Mouse (Mus musculus) liver, embryonic 14.5 days (tissue): ENCODE data around the gene Gm19935. TPM values are rescaled to one million over a fixed set of nuclear protein-coding genes. Genes with fewer than 3 reads are reported as not detected.

Source experiments
- ATAC-seq: fragments of 200-750 bp; cut with Nextera tagmentation; 2 replicates; pipeline ENCODE4 v1.8.0; 2017; ENCODE audit warnings: moderate number of reproducible peaks, mild to moderate bottlenecking, moderate library complexity; ENCODE audit not compliant: insufficient read depth
- DNase-seq, 3 experiments: peaks; one replicate each; pipeline ENCODE4 v3.0.0-alpha.2; 2012 to 2013; ENCODE audit warnings: low read depth in 3 of 3, low spot score in 3 of 3
- H3K27ac ChIP-seq: fragments of 300-500 bp; sonication (generic); 2 replicates; pipeline ENCODE4 v1.5.1; 2014; ENCODE audit warnings: moderate library complexity, mild to moderate bottlenecking, control low read depth, inconsistent platforms
- H3K27me3 ChIP-seq: fragments of 300-500 bp; sonication (generic); 2 replicates; pipeline ENCODE4 v1.6.1; 2014; ENCODE audit warnings: mild to moderate bottlenecking, low read length, moderate library complexity; ENCODE audit not compliant: control insufficient read depth, insufficient read depth
- H3K36me3 ChIP-seq: fragments of 300-500 bp; sonication (generic); replicated peaks from 2 replicates; pipeline ENCODE4 v1.6.1; 2014; ENCODE audit warnings: low read depth; ENCODE audit not compliant: control insufficient read depth, insufficient read depth
- H3K4me1 ChIP-seq, 2 experiments: fragments of 200-500 bp in 1 of 2; fragments of 300-500 bp in 1 of 2; sonication (generic) in 1 of 2; replicated peaks; 2 replicates each; pipeline ENCODE4 v1.6.1; 2012 to 2014; ENCODE audit warnings: antibody characterized with exemption in 1 of 2, inconsistent platforms in 1 of 2, low read length in 1 of 2; ENCODE audit not compliant: control insufficient read depth in 2 of 2, insufficient read depth in 2 of 2
- H3K4me2 ChIP-seq: fragments of 300-500 bp; sonication (generic); 2 replicates; pipeline ENCODE4 v1.6.1; 2014; ENCODE audit warnings: low read depth, mild to moderate bottlenecking, control low read depth, moderate library complexity
- H3K4me3 ChIP-seq, 2 experiments: fragments of 200-500 bp in 1 of 2; fragments of 300-500 bp in 1 of 2; sonication (generic) in 1 of 2; 2 replicates each; pipeline ENCODE4 v1.5.1; 2012 to 2014; ENCODE audit warnings: low read depth in 2 of 2, low read length in 2 of 2, mild to moderate bottlenecking in 2 of 2, control low read depth in 1 of 2, inconsistent platforms in 1 of 2, moderate library complexity in 1 of 2; ENCODE audit not compliant: insufficient read depth in 1 of 2
- H3K9ac ChIP-seq: fragments of 300-500 bp; sonication (generic); replicated peaks from 2 replicates; pipeline ENCODE4 v1.6.1; 2014; ENCODE audit warnings: mild to moderate bottlenecking, control low read depth, moderate library complexity
- H3K9me3 ChIP-seq: fragments of 300-500 bp; sonication (generic); 2 replicates; pipeline ENCODE4 v1.6.1; 2016; ENCODE audit warnings: low read length, mixed read lengths; ENCODE audit not compliant: control insufficient read depth
- CTCF ChIP-seq: IDR thresholded peaks from 2 replicates; pipeline ENCODE4 v1.5.1; 2016; ENCODE audit warnings: antibody characterized with exemption, low read depth, control low read depth
- EP300 ChIP-seq: IDR thresholded peaks from 2 replicates; pipeline ENCODE4 v1.6.1; 2016; ENCODE audit warnings: antibody characterized with exemption, low read depth
- WGBS: fragments of 180-500 bp; shearing (Covaris S2); extraction: QIAGEN DNeasy Blood & Tissue Kit; methylation state at CpG from one replicate; pipeline ENCODE4 v1.1.7; 2014; ENCODE audit not compliant: insufficient replicate concordance; 5-methylcytosine and 5-hydroxymethylcytosine counted together
- polyA plus RNA-seq, 2 experiments: library from polyadenylated mRNA; depleted of rRNA in 1 of 2; stranded (reverse) in 1 of 2; unstranded in 1 of 2; fragments of >200 nt; fragmentation: Nextera tagmentation in 1 of 2; extraction: Ambion mirVana in 1 of 2; gene quantifications; 2 replicates each; pipeline versions ENCODE4 v1.2.1 to v1.2.3; 2012 to 2014

Gene Gm19935
- polyA plus RNA-seq, 2 experiments: not detected

DNA sequence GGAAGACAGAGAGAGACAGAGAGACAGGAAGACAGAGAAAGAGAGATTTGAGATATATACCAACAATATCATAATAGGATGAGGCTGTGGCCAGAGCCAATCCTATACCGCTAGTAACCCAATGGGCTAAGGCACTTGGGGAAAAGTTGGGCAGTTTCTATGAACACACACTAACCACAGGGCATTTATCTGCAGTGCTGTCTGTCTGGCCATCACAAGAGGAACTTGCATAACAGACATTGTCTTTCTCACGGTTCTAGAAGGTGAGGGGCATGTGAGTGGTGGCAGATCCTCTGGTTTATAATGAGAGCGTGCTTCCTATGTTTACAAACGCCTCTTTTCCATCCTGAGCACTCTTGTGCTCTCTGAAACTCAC is 3.1 kb upstream of the Gm19935 start:
- no peak overlapping the region for H3K4me3 ChIP-seq
- H3K27ac ChIP-seq: no peak overlapping the region
- no peak overlapping the region for H3K9ac ChIP-seq
- WGBS: 17% methylated on average over 4 of the region's 4 CpGs
- no peaks in the 10 kb centered on the region for H3K27me3 ChIP-seq
- no peaks in the 10 kb centered on the region for H3K36me3 ChIP-seq
- H3K9me3 ChIP-seq: no peaks in the 10 kb centered on the region
- no peak for TF ChIP-seq CTCF
- no peak for TF ChIP-seq EP300
- no peak for DNase-seq
- no peak for ATAC-seq
- H3K4me1 ChIP-seq: 0 out of 4 replicates have a peak, but pooled peaks cover 0 to 2% of the 10 kb centered on the region in 2 experiments
- no peak overlapping the region for H3K4me2 ChIP-seq

DNA sequence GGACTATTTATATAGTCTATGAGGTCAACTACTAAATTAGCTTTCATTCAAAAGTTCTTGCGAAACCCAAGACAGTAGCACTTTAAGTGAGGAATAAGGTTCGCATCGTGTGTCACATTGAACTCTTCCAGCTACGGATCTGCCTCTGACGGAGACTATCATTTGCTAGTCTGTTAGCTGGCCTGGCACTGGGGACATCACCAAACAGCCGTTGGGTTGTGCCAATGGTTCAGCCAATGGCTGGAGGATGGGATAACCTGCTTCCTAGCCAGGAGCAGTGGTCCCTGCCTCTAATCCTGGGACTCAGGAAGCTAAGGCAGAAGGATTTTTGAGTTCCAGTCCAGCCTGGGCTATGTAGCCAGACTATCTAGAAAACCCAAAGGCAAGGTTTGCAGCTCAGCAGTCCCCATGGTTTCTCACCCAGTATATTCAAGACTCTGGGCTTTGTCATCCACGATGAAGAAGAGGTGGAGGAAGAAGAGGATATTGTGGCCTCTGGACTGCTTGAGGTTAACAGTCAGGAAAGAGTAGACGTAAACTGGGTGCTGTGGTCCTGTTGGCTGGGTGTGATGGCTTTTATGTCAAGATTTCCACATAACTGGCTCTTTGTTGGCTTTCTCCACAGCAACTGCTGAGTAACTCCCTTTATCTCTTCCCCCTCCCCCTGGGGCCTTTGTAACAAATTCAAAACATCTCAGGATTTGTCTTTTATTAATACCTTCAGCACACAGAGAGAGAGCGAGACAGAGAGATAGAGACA is 2.5 kb upstream of the Gm19935 start:
- H3K9ac ChIP-seq: no peak overlapping the region
- 0 out of 4 replicates have a peak, but pooled peaks cover 0 to 2% of the 10 kb centered on the region in 2 experiments for H3K4me1 ChIP-seq
- H3K9me3 ChIP-seq: no peaks in the 10 kb centered on the region
- H3K27ac ChIP-seq: no peak overlapping the region
- ATAC-seq (no peak), DNase-seq (no peak)
- 50% methylated on average over 9 of the region's 9 CpGs for WGBS
- TF ChIP-seq CTCF: no peak
- no peak for TF ChIP-seq EP300
- no peak overlapping the region for H3K4me2 ChIP-seq
- no peaks in the 10 kb centered on the region for H3K36me3 ChIP-seq
- no peak overlapping the region for H3K4me3 ChIP-seq
- H3K27me3 ChIP-seq: no peaks in the 10 kb centered on the region

DNA sequence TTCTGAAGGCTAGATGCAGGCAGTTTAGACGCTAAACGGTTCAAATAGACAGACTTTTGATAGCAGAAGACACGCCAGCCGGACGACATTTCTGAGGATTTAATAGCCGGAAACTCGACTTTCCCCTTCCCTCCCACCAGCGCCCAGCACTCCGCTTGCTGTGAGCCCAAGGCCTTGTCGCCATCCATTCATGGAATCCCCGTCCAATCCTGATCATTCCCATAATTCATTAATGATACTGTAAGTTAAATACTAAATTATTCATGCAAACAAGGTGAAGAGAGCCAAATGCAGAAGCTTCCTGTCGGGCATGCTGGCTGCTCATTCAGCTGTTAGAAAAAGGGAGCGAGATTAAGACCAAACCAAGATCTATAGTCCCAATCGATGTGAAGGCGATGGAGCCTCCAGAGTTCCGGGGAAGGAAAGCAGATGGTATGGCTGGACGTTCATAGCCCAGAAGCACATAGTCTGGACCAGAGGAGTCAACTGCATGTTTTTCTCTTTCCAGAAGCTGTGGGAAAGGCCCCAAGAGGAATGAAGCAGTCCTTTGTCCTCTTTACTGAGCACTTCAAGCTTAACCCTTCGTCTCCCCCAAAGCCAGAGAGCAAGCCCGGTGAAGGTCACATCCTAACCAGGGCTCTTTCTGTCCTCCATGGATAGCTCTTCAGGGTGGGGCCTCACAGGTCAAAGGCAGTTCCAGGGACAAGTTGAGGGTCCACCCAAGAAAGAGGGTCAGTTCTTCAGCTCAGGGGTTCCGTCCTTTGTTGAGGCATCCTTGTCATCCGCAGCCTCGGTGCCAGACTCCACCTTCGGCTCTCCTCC is 921 bp downstream of the Gm19935 start:
- Histone ChIP-seq H3K9me3 (no peaks in the 10 kb centered on the region), H3K4me2 (no peak overlapping the region), H3K36me3 (no peaks in the 10 kb centered on the region), H3K4me1 (0 out of 4 replicates have a peak, but pooled peaks cover 0 to 2% of the 10 kb centered on the region in 2 experiments), H3K27ac (no peak overlapping the region), H3K27me3 (no peaks in the 10 kb centered on the region), H3K4me3 (no peak overlapping the region), H3K9ac (no peak overlapping the region)
- whole genome bisulfite sequencing: 73% methylated on average over 23 of the region's 23 CpGs
- DNase-seq: no peak
- TF ChIP-seq CTCF: no peak
- no peak for TF ChIP-seq EP300
- ATAC-seq: no peak

DNA sequence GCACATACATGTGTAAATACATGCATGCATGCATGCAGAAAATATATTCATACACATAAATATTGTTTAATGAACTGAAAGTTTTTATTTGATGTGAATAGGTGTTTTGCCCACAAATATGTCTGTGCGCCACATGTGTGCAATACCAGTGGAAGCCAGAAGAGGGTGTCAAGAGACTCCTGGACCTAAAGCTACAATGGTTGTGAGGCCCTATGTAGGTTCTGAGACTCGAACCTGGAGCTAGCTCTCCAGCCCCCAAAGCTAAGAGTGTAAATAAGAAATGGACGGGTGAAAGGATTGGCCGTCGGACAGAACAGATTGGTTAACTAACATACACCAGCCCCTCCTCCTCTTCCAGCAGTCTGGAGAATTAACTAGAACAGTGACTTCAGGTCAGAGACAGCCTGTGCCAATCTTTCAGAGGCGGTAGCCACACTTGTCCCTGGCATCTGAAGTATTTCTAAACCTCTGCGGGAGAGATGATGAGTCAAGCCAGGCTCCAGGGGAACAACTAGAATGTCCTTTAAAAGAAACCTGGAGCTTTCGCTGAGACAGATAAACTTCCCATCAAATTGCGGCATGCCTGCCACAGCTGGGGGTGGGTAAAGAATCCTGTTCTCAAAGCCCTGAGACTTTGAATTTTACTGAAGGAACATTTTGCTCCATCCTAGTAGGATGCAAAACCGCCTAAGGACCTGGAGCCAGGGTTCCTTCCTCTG is 3.4 kb downstream of the Gm19935 start:
- WGBS: 70% methylated on average over 10 of the region's 10 CpGs
- Histone ChIP-seq H3K9me3 (no peaks in the 10 kb centered on the region), H3K27me3 (no peaks in the 10 kb centered on the region), H3K27ac (no peak overlapping the region), H3K36me3 (no peaks in the 10 kb centered on the region), H3K4me3 (no peak overlapping the region), H3K9ac (no peak overlapping the region), H3K4me1 (no peaks in the 10 kb centered on the region), H3K4me2 (no peak overlapping the region)
- ATAC-seq (no peak), DNase-seq (no peak)
- TF ChIP-seq CTCF (peak; percentile 49), EP300 (no peak)

DNA sequence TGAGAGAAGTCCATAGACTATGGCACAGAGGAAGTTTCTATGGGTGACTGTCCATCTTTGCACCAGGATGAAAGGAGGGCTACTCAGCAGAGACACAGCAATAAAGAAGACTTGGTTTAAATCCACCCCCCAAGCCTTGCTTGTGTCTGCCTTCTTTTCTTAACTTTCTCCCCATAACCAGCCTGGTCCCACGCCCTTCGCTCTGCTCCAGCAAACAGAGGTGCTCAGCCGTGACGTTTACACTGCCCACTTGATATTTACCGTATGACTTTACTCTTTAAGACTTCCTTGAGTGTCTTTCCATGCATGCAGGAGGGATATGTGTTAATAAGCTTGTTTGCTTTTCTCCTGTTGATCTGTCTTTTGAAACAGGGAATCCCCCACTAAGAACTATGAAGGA is 17.7 kb downstream of the Gm19935 start:
- WGBS: 76% methylated on average over 5 of the region's 5 CpGs
- no peak for TF ChIP-seq CTCF
- no peak for TF ChIP-seq EP300
- DNase-seq: no peak
- Histone ChIP-seq H3K9ac (no peak overlapping the region), H3K4me2 (no peak overlapping the region), H3K27me3 (no peaks in the 10 kb centered on the region), H3K4me3 (no peak overlapping the region), H3K9me3 (no peaks in the 10 kb centered on the region), H3K27ac (no peak overlapping the region), H3K36me3 (no peaks in the 10 kb centered on the region), H3K4me1 (peaks cover 0 to 3% of the 10 kb centered on the region in 2 experiments; a peak in 1 of 4 replicates)
- ATAC-seq: no peak
